Mouse (Mus musculus) induced T-regulatory cell, adult 2 months (primary cell): ENCODE results near the gene Ano6.
A peak's percentile ranks its signal among the peaks of the same experiment; 100 is the strongest.

Experiments
- DNase-seq: peaks from one replicate; pipeline ENCODE4 v3.0.0-alpha.2; 2012; ENCODE audit warnings: low read depth

The Ano6 gene

DNA sequence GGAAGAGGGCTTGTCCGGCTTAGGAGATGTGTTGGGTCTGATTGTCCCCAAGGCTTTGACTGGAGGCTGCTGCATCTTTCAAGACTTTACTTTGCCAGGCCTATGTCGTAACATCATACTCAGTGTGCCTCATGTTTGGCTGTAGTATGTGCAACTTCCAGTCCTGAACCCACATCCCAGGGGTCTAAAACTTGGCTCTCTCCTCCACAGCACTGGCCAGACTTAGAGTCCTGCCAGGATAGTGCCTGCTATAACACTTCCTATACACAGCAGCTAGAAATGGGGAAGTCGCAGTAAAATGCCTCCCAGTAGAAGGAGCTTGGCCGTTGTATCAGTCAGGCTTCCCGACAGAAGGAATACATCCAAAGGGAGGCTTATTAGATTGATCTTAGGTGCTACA, 21.9 kb upstream of the Ano6 start:
- no peak for DNase-seq

- DNase-seq = no peak
These were observed 21.1 kb upstream of the Ano6 start for GRCm38 (mm10) chr15:95769576-95769975.

DNA sequence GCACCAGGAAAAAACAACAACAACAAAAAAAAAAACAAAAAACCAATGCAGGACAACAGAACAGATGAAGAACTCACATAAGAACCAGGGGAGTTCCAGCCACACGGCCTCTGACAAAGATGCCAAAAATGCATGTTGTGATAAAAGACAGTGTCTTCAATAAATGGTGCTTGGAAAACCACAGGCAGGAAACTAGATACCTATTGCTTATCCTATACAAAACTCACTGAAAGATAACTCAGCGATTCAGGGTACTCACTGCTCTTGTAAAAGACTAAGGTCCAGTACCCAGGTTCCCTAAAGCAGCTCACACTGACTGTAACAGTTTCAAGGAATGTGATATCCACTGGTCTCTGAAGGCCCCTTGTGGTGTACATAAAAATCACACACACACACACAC, 20.3 kb upstream of the Ano6 start:
- DNase-seq = no peak

DNA sequence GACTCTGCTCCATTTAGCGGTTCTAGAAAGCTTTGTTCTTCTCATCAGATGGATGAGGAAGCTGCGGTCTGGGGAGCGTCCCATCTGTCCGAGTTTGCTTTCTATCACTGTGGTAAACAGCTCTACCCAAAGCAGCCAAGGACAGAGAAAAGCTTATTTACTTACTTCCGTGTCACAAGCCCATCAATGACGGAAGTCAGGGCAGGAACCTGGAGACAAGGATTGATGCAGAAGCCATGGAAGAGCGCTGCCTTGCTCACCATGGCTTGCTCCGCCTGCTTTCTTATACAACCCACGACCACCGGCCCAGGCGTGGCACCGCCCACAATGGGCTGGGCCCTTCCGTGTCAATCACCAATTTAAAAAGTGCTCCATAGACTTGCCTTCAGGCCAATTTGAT, 18.3 kb upstream of the Ano6 start:
- no peak for DNase-seq

DNA sequence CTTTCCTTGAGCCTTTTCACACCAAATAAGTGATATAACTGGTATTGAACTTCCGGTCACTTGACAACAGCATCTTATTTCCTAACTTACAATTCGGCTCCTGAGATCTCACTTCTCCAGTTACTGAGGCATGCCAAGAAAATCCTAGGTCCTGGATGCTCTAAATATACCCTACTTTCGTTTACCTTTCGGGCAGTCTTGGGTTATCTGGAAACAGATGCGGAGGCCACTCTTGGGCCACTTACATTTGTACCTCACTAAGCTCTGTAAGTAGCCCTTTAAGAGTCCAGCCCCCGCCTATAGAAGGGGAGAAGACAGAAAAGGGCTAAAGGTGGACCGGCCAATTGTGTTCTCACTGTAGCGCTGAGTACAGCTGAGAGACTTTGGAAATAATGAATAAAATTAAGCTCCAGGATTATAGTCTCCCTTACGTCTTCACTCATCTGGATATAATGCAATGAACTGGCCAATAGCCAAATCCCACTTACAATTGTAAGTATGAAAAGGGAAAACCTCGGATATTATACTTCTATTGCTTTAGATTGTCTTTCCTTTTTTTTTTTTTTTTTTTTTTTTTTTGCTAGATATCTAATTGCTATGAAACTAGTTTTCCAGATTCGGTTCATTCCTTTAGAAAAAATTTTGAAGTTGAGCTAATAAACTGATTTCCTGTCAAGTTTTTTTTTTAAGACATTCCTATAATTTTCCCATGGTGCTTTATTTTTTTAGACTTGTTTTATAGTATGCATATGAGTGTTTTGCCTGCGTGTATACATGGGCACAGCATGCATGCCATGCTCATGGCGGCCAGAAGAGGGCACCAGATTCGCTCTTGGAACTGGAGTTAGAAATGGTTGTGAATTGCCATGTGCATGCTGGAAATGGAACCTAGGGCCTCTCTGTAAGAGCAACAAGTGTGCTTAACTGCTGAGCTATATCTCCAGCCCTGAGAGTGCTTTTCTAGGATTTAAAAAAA, 17.5 kb upstream of the Ano6 start:
- DNase-seq = peak; percentile 76

DNA sequence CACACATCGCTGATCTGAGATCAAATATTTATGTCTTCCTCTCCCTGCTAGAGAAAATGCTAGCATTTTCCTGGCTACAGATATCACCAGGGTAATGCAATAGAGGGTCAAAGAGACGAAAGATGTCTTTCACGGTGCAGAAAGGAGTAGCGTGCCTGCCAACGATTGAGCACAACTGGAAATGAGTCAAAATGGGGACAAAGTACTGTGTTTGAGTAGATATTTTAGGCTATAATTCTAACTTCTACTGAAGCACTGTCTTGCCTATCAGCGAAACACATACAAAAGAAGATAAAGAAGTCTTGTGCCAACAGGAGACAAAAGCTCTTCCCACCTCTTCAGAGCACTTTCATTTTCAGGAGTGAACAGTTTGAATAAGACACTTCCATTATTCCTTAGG, 16.4 kb upstream of the Ano6 start:
- no peak for DNase-seq

DNA sequence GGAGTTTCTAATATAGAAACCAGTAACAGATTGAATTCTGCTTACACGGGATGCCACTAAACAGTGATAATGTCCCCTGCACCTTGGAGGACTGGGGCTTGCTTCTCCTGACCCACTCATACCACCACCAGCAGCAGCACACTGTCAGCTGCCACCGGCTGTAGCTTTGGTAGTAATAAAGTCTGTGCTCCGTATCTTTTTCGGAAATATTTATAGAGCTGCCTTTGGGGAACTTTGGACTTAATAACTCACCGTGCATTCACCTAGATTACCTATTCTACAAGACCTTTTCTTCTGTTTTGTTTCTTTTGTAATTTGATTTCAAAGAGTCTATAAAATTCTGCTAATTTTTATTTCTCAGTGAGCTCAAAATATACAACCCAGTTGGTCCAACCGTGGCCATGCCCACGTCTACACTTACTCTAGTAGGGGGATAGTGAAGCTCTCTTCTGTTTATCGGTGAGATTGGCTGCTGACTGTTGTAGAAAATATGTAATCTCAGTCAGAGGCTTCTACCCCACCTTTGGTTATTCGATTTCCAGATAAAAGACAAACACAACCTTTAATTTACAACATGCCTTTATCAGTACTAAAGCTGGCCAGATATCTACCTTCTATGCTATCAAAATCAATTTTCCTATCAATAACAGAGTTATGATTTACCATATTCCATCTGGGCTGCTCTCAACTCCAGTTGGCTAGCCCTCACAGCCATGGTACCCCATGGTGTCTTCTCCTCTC, 15.8 kb upstream of the Ano6 start:
- DNase-seq = no peak

DNA sequence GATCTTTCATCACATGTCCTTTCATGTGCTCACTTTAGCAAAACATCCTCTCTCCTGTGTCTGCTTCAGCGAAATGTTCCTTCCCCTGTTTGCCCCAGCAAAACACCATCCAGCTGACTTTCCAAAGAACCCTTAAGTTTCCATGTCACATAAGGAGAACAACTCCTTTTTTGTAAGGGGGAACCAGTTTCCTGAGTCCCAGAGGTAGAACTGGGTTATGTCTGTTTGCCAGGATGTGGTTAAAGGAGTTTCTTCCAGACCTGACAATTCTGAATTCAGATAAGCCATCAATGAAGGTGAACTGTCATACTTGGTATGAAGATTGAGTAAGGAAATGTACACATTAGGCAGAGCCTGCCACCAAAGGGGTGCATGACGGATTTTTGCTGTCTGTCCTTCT, 12.9 kb upstream of the Ano6 start:
- no peak for DNase-seq

DNA sequence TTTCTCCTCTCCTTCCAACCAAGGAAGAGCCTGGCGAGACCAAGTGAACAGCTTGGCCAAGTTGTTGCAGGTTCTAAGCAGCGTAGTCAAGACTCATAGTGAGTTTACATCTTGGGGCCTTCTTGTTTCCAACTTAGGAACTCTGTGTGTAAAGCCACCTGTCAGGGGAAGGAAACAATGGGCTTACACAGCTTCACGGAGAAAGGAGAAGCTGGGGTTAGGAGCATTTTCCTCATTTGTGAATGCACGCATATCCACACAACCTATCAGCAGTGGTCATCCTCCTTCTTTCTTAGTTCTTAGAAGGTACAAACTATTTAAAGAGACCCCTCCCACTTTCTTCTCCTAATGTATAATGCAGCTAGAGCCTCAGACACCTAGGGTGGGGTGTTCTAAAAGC, 11.9 kb upstream of the Ano6 start:
- no peak for DNase-seq

DNA sequence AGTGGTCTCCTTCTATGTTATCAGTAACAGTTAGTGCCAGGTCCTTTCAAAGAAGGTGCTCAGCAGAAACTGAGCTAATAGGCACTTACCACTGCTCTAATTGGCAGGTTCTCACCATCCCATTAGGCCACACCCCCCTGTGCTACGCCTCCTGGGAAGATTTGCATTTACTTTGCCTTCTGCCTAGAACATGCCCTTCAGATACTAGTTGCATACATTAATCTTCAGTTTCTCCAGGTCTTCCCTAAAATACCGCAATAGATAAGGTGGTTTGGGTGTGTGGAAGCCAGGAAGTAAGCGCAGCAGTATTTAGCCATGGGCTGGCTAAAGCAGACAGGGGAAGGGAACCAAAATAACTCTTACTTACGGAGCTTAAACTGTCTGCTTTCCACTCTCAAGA, 4.0 kb upstream of the Ano6 start:
- no peak for DNase-seq

- DNase-seq = peak; percentile 60
These were observed 3.1 kb upstream of the Ano6 start for GRCm38 (mm10) chr15:95787578-95787977.

- no peak for DNase-seq
These were observed 798 bp upstream of the Ano6 start for GRCm38 (mm10) chr15:95789562-95790528.

DNA sequence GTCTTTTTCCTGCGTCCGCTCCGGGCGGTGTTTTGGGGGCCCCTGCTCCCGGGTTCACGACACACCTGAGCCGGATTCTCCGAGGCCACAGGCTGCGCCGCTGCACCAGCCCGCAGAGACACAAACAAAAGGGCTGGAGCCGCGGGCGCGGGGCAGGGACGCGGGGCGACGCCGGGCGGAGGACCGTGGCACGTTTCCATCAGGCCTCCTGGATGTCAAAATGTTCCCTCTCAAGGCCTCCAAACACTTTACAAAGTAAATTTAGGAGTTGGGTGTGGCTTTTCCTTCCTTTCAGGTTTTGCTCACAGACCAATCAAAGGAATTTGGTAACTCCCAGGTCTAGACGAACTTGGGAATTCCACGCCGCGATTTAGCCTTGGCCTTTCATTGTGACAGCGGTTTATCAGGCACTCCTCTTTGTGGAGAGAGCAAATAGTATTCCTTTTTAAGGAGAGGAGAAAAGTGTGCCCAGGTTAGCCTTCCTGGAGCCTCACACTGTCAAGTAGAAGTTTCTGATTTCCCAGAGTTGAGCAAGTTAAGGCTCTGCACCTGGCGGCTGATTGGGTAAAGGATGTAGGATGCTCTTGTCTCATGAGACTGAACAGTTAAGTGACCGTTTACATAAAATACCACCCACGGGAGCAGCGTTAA, 623 bp downstream of the Ano6 start:
- DNase-seq = peak; percentile 59

- DNase-seq = no peak
These were observed 1.2 kb downstream of the Ano6 start for GRCm38 (mm10) chr15:95791855-95792254.

- DNase-seq = peak; percentile 73
These were observed 1.9 kb downstream of the Ano6 start for GRCm38 (mm10) chr15:95792261-95793260.

DNA sequence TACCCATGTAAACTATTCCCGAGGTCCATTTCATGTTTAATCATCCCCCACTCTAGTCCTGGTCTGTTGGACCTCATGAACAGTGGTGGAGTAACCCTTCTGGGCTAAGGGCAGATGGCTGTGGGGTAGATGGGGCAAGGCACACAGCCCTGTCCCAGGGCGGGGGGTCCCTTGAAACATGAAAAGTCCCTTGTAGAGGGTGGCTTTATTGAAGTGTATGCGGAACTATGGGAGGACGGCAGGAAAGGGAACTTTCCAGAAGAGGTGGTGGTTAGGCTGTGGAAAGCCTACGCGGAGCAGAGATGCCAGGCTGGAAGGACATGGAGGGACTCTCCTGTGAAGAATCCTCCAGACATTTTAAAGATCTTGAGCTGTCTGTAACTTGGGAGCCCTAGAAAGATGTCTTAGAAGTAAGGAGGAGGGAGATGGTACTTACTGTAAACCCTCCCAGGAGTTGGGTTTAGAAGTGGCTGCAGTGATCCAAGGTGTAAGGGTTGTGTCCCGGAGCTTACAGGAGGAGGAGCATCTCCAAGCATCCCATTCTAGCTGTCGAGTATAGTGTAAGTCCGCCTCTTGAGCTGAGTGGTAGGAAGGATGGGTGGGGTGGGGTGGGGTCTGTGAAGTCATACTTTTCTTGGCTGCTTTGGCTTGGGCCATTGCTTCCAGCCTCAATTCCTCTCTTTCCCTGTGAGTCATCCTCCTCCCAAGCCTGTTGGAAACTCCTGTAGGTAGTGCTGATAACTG, 3.3 kb downstream of the Ano6 start:
- DNase-seq = no peak

GRCm38 (mm10) chr15:95794611-95795565, 4.2 kb downstream of the Ano6 start:
- DNase-seq = no peak

DNA sequence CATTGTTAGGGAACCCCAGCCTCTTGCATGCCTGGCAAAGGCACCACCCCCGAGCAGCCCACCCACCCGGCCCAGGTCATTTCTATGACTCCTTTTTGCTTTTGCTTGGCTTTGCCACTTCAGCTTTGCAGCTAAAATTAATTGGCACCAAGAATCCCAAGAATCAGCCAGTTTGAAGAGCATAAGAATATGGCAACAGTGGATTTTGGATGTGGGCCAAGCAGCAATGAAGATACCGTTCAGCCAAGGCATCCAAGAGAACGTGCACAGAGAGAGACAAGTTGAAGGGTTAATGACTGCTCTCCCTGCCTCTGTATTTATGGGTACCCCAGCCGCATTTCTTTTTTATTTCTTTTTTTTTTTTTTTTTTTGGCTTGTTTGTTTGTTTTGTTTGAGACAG, 5.4 kb downstream of the Ano6 start:
- no peak for DNase-seq
